Mouse (Mus musculus): ENCODE results near the gene Bcl2. TPM values are rescaled to one million over a fixed set of nuclear protein-coding genes. Genes with fewer than 3 reads are reported as not detected.

The Bcl2 gene
- polyA plus RNA-seq, 1 experiment from 2014 or later = 23.7 TPM

DNA sequence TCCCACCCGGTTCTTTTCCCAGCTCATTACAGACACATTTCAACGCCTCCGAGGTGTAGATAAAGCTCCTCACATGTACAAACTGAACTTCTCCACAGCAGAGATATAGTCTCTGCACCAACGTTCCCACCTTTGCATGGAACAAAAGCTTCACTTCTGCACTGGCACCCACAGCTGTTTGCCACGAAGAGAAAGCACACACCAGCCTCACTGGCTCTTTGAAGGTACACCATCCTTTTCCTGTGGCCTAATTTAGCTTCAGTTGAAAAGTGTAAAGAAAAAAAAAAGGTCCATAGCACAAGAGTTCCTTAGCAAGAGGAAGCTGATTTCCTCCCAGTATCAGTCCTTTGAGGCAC lies 25.9 kb downstream of the Bcl2 start:
- no peak for ATAC-seq (ENCODE audit: insufficient number of reproducible peaks, insufficient read depth, low FRiP score, low TSS enrichment, low read depth)
- no peaks in the 10 kb centered on the region for H3K36me3 ChIP-seq
- H3K27ac ChIP-seq = no peak overlapping the region

DNA sequence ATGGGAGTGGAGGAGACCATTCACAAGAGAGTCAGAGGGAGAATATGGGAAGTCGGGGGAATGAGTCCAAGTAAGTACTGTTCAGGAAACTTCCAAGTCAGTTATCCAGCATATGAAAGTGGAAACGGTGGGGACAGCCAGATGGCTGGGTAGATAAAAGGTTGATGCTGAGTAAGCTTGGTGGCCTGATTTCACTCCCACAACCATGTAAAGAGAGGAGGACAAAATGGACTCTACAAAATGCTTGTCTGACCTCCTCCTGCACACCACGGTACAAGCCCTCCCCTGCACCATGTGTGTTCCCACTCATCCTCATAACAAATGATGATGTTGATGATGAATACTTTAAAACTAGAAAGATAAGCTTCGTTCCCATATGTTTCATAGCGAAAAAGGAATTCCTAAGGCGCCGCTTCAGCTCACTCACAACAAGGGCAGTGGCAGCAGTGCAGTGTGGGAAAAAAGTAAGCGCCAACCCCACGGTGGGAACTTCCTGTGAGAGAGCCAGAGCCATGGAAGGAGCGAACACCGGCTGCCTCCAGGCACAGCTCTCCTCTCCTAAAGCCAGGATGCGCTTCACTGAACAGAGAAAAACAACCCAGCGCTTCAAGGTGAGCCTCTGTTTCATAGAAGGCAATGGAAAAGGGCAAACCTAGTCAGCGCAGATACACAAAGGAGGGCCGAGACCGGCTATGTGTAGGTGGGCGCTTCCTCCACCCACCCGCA lies 26.5 kb downstream of the Bcl2 start:
- H3K4me2 ChIP-seq = no peak overlapping the region
- H3K9me3 ChIP-seq = no peaks in the 10 kb centered on the region
- H3K4me1 ChIP-seq = no peaks in the 10 kb centered on the region
- H3K27me3 ChIP-seq = no peaks in the 10 kb centered on the region
- ATAC-seq (ENCODE audit: insufficient number of reproducible peaks, insufficient read depth, low FRiP score, low TSS enrichment, low read depth) = no peak
- no peak overlapping the region for H3K9ac ChIP-seq
- H3K36me3 ChIP-seq = no peaks in the 10 kb centered on the region
- 82% methylated on average over 18 of the region's 18 CpGs for WGBS
- H3K27ac ChIP-seq = no peak overlapping the region
- H3K4me3 ChIP-seq = no peak overlapping the region

More for the DNA sequence above, 25.9 kb downstream of the Bcl2 start:
- Histone ChIP-seq H3K27me3 (no peaks in the 10 kb centered on the region), H3K9me3 (no peaks in the 10 kb centered on the region), H3K9ac (no peak overlapping the region), H3K4me1 (no peaks in the 10 kb centered on the region), H3K4me3 (no peak overlapping the region), H3K4me2 (no peak overlapping the region)
- 84% methylated on average over 5 of the region's 5 CpGs for WGBS

- H3K4me2 ChIP-seq = no peak overlapping the region
- WGBS = 74% methylated on average over 2 of the region's 2 CpGs
- no peak overlapping the region for H3K4me3 ChIP-seq
- no peaks in the 10 kb centered on the region for H3K9me3 ChIP-seq
- no peak overlapping the region for H3K27ac ChIP-seq
- H3K36me3 ChIP-seq = no peaks in the 10 kb centered on the region
- no peak for ATAC-seq (ENCODE audit: insufficient number of reproducible peaks, insufficient read depth, low FRiP score, low TSS enrichment, low read depth)
- no peaks in the 10 kb centered on the region for H3K27me3 ChIP-seq
- no peak overlapping the region for H3K9ac ChIP-seq
- no peaks in the 10 kb centered on the region for H3K4me1 ChIP-seq
Observed at GRCm38 (mm10) chr1:106685702-106686101, 28.4 kb downstream of the Bcl2 start.

GRCm38 (mm10) chr1:106684546-106684945 lies 29.5 kb downstream of the Bcl2 start:
- H3K4me3 ChIP-seq = no peak overlapping the region
- H3K4me1 ChIP-seq = no peaks in the 10 kb centered on the region
- ATAC-seq (ENCODE audit: insufficient number of reproducible peaks, insufficient read depth, low FRiP score, low TSS enrichment, low read depth) = no peak
- H3K9ac ChIP-seq = no peak overlapping the region
- no peak overlapping the region for H3K4me2 ChIP-seq
- WGBS = 80% methylated on average over 3 of the region's 3 CpGs
- H3K27ac ChIP-seq = no peak overlapping the region
- H3K27me3 ChIP-seq = no peaks in the 10 kb centered on the region
- no peaks in the 10 kb centered on the region for H3K9me3 ChIP-seq
- H3K36me3 ChIP-seq = 0 out of 2 replicates have a peak, but pooled peaks cover 2% of the 10 kb centered on the region

DNA sequence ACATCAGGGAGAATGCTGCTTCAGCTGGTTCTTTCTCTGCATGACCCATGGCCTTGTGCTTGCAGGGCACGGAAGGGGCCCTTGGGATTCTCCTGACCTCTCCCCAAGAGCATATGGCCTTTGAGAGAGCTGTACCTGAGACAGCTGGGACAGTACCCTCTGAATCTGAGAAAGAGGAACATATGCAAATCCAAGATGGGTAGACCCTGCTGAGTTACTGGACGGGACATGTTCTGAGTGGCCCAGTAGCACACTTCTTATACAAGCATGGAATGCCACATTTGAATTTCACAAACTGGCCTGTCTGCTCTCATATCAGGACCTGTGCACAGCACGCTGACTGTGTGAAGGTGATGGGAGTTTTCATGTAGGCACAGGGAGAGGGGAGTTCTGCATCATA lies 31.2 kb downstream of the Bcl2 start:
- Histone ChIP-seq H3K4me1 (no peaks in the 10 kb centered on the region), H3K9ac (no peak overlapping the region)

GRCm38 (mm10) chr1:106679800-106680515 lies 34.1 kb downstream of the Bcl2 start:
- WGBS = 65% methylated on average over 6 of the region's 6 CpGs
- ATAC-seq (ENCODE audit: insufficient number of reproducible peaks, insufficient read depth, low FRiP score, low TSS enrichment, low read depth) = no peak
- H3K9ac ChIP-seq = no peak overlapping the region

More for the DNA sequence above, 31.2 kb downstream of the Bcl2 start:
- no peak overlapping the region for H3K27ac ChIP-seq
- no peak overlapping the region for H3K4me3 ChIP-seq
- no peaks in the 10 kb centered on the region for H3K27me3 ChIP-seq
- H3K9me3 ChIP-seq = no peaks in the 10 kb centered on the region
- 86% methylated on average over 3 of the region's 3 CpGs for WGBS
- no peak for ATAC-seq (ENCODE audit: insufficient number of reproducible peaks, insufficient read depth, low FRiP score, low TSS enrichment, low read depth)
- no peak overlapping the region for H3K4me2 ChIP-seq
- 0 out of 2 replicates have a peak, but pooled peaks cover 2% of the 10 kb centered on the region for H3K36me3 ChIP-seq

DNA sequence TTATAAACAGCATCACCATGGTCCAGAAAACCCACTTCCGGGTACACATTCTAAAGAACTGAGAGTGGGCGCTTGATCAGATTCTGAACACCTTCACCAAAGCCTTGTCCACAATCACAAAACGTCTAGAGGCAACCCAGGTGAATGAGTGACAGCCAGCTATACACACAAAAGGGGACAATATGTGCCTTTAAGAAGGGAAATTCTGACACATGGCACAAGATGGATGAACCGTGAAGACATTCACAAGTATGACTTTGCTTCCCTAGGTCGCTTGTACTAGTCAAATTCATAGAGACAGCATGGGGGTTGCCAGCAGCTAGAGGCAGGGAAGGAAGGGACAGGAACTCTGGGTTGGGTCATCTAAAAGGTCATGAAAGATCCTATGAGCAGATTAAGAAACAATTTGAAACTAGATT lies 36.0 kb downstream of the Bcl2 start:
- no peak overlapping the region for H3K27ac ChIP-seq
- H3K4me1 ChIP-seq = no peaks in the 10 kb centered on the region
- 79% methylated on average over 5 of the region's 5 CpGs for WGBS
- H3K9me3 ChIP-seq = no peaks in the 10 kb centered on the region
- no peak for ATAC-seq (ENCODE audit: insufficient number of reproducible peaks, insufficient read depth, low FRiP score, low TSS enrichment, low read depth)
- 0 out of 2 replicates have a peak, but pooled peaks cover 2% of the 10 kb centered on the region for H3K36me3 ChIP-seq
- H3K4me3 ChIP-seq = no peak overlapping the region
- no peaks in the 10 kb centered on the region for H3K27me3 ChIP-seq
- H3K4me2 ChIP-seq = no peak overlapping the region
- H3K9ac ChIP-seq = no peak overlapping the region

More at GRCm38 (mm10) chr1:106679800-106680515, 34.1 kb downstream of the Bcl2 start:
- Histone ChIP-seq H3K27ac (no peak overlapping the region), H3K36me3 (0 out of 2 replicates have a peak, but pooled peaks cover 2% of the 10 kb centered on the region), H3K4me2 (no peak overlapping the region), H3K4me1 (no peaks in the 10 kb centered on the region), H3K27me3 (no peaks in the 10 kb centered on the region), H3K9me3 (no peaks in the 10 kb centered on the region), H3K4me3 (no peak overlapping the region)

DNA sequence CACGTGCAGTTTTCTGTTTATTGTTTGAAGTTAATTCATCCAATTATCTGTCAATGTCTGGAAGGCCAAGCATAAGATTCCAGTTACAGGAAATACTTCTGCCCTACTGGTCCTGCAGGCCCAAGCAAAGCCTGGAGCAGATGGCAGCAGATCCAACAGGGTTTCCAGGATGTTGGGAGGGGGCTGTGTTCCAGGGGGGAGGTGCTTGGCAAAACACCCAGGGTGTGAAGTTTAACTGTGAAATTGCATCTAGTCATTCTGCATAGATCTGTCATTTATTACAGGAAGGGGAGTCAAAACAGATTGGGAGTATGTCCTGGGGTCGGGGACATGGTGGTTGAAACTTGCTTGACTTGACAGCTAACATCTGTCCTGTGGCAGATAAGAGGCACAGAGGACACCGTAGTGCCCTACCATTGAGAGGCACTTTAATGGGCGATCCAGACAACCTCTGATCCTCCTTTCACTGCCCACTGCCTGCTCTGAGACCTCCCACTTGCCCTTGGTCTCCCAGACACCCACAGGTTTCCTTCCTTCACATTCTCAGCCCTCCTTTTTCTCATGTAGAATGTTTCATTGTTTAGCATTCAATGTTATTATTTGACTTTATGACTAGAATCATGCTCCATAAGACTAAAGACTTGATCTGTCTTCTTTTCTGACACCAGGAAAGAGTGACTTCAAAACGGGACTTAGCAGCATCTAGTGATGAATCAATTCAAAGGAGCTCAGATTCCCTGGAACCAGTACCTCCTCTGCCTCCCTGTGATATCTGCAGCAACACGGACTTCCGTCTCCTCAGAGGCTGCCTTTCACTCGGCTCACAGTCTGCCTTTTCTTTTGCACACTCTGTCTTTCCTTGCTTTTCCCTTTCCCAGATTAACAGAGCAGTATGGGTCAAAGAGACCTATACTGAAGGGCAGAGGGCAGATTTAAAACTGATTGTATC lies 47.7 kb downstream of the Bcl2 start:
- H3K4me3 ChIP-seq = no peak overlapping the region
- ATAC-seq (ENCODE audit: insufficient number of reproducible peaks, insufficient read depth, low FRiP score, low TSS enrichment, low read depth) = no peak
- H3K27ac ChIP-seq = no peak overlapping the region
- no peak overlapping the region for H3K9ac ChIP-seq
- H3K4me2 ChIP-seq = no peak overlapping the region
- WGBS = 63% methylated on average over 8 of the region's 8 CpGs
- no peaks in the 10 kb centered on the region for H3K27me3 ChIP-seq
- peaks cover 14% of the 10 kb centered on the region for H3K4me1 ChIP-seq
- no peaks in the 10 kb centered on the region for H3K9me3 ChIP-seq
- H3K36me3 ChIP-seq = no peaks in the 10 kb centered on the region

DNA sequence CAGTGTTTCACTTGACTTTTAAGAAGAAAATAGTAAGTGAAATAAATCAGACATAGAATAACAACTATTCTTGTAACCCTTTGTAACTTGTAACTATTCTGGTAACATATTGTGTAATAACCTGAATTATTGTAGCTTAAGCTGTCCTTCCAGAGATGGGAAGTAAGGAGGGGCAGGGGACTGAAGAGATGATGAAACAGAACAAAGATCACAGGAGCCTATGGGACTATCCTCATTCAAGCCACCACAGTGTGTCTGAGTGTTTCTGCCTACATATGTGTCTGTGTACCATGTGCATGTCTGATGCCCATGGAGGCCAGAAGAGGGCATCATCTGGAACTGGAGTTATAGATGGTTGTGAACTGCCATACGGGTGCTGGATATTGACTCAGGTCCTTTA lies 49.1 kb downstream of the Bcl2 start:
- Histone ChIP-seq H3K9me3 (no peaks in the 10 kb centered on the region), H3K9ac (no peak overlapping the region), H3K4me2 (no peak overlapping the region), H3K4me3 (no peak overlapping the region), H3K4me1 (peaks cover 14% of the 10 kb centered on the region), H3K36me3 (no peaks in the 10 kb centered on the region), H3K27ac (no peak overlapping the region), H3K27me3 (no peaks in the 10 kb centered on the region)
- 81% methylated on average over 1 of the region's 1 CpGs for WGBS
- no peak for ATAC-seq (ENCODE audit: insufficient number of reproducible peaks, insufficient read depth, low FRiP score, low TSS enrichment, low read depth)

GRCm38 (mm10) chr1:106662486-106662885 lies 51.6 kb downstream of the Bcl2 start:
- Histone ChIP-seq H3K9me3 (no peaks in the 10 kb centered on the region), H3K4me2 (no peak overlapping the region), H3K9ac (no peak overlapping the region), H3K27me3 (no peaks in the 10 kb centered on the region), H3K36me3 (no peaks in the 10 kb centered on the region), H3K4me3 (no peak overlapping the region), H3K27ac (no peak overlapping the region), H3K4me1 (peaks cover 19% of the 10 kb centered on the region)
- no peak for ATAC-seq (ENCODE audit: insufficient number of reproducible peaks, insufficient read depth, low FRiP score, low TSS enrichment, low read depth)
- 72% methylated on average over 5 of the region's 5 CpGs for WGBS

DNA sequence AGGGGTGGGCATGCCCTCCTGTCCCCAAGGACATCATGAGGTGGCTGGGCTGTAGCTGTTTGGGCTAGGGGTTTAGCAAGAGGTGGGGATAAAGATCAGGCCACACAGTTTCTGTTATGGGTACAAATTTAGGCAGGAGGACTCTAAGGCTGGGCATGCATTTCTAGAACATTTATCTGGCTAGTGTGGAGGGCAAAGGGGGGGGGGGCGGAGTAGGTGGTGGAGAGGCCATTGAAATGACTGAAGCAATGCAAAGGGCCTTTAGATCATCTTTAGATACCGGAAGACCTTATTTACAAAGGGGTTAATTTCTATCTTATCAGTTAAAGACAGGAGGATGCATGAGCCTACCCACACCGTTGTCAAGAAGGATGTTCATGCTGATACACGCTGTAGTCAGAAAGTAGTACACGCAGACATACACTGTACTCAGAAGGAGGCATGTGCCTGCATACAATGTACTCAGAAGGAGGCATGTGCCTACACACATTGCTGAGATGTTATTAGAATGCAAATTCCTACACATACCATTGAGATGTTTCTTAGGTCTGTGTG lies 55.7 kb downstream of the Bcl2 start:
- Histone ChIP-seq H3K4me3 (no peak overlapping the region), H3K9me3 (no peaks in the 10 kb centered on the region), H3K36me3 (no peaks in the 10 kb centered on the region), H3K27ac (no peak overlapping the region), H3K9ac (no peak overlapping the region), H3K4me2 (no peak overlapping the region), H3K4me1 (peaks cover 18% of the 10 kb centered on the region), H3K27me3 (no peaks in the 10 kb centered on the region)
- no peak for ATAC-seq (ENCODE audit: insufficient number of reproducible peaks, insufficient read depth, low FRiP score, low TSS enrichment, low read depth)
- WGBS = 91% methylated on average over 5 of the region's 5 CpGs
